Mouse (Mus musculus): Measurements from ENCODE around the gene Rnf217.

Rnf217 gene

GRCm38 (mm10) chr10:31496931-31497330 is 112.1 kb downstream of the Rnf217 start:
- DNase-seq (ENCODE audit: low read depth, low spot score): no peak

- no peak for DNase-seq (ENCODE audit: low read depth, low spot score)
Observed at GRCm38 (mm10) chr10:31495826-31496225, 113.2 kb downstream of the Rnf217 start.

DNA sequence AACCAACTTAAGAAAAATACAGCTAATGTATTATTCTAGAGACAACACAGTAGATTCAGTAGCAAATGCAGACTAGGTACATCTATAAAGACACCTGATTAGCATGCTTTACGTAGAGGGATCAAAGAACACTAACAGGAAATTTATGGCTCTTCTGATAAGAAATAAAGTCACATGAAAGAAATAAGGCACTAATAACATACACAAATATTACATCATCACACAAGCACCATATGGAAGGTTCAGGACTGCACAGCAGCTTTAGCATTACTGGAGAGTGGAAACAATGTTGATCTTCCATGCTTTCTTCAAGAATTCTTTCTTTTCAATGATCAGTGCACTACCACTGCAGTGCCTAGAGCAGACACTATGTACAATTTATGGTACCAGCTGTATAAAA is 114.7 kb downstream of the Rnf217 start:
- no peak for DNase-seq (ENCODE audit: low read depth, low spot score)

GRCm38 (mm10) chr10:31467043-31467898 is 141.7 kb downstream of the Rnf217 start:
- no peak for DNase-seq (ENCODE audit: low read depth, low spot score)

- no peak for DNase-seq (ENCODE audit: low read depth, low spot score)
Observed at GRCm38 (mm10) chr10:31465840-31466541, 143.0 kb downstream of the Rnf217 start.

DNA sequence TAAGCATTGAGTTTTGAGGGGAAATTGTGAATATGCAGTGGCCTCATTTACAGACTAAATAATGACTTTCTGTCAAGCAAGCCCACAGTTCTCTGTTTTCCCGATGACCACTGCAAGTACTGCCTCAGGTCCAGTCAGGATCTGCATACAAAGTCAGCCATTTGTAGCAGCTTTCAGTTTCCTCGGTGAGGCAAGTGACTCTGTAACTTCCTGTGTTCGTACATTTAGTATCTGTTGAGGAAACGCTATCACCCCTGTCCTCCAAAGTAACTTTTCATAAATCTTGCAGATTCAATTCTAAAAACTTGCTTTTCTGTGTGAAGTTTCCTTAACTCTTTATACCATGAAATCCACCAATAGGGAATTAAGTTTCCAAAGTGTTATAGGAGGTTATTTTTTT is 143.6 kb downstream of the Rnf217 start:
- no peak for DNase-seq (ENCODE audit: low read depth, low spot score)

DNA sequence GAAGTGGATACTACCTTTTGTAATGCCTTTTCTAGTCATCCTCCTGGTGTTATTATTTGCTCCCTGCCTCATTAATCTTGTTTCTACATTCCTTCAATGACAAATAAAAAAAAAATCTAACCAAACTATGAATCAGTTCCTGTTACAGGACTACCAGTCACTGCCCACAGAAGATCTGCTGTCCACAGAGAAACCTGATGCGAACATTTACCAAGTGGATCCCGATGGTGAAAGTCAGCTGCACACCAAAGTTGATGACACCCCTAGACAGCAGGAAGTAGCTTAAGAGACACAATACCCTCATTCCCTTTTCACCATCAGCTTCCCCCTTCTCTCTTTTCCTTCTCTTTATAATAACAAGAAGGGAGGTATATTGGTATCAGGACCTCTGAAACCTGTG is 145.9 kb downstream of the Rnf217 start:
- DNase-seq (ENCODE audit: low read depth, low spot score): no peak

GRCm38 (mm10) chr10:31456806-31457205 is 152.2 kb downstream of the Rnf217 start:
- DNase-seq (ENCODE audit: low read depth, low spot score): no peak

- no peak for DNase-seq (ENCODE audit: low read depth, low spot score)
Observed at GRCm38 (mm10) chr10:31447083-31447482, 161.9 kb downstream of the Rnf217 start.

DNA sequence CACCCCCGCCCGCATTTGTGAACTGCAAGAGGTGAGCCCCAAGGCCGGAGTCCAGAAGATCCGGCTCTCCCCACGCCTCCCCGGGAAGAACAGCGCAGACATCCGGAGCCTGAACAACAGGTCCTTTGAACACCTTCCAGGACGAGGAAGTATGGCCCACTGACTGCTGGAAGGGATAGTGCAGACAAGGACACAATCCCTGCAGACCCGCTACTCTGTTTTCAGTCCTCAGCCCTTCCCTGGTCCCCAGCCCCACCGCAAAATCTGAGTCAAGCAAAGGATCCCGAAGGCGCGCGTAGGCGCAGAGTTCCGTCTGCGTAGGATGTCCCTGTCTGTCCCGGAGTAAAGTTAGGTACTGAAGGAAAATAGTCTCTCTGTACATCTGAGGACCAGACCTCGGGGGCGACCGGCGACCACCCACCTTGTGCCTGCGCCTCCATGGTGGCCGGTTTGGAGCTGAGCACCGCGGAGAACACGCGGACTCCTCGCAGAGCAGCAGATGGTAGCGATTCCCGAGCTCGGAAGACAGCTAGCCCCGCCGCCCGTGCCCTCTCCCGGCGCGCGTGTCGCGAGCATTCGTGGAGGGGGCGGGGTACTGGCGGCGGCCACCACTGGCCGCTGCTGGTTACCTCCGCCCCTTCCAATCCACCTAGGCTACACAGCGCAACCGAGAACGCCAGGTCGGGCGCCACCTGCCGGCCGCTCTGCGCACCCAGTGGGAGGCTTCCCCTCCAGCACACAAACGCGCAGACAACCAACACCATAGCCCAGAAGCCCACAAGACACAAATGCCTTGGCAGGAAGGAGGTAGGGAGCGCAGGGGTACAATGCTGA is 163.5 kb downstream of the Rnf217 start, which contains the start of gene Tpd52l1:
TSS of gene Tpd52l1 (minus strand) at position 668 of the 834 bp plus-strand sequence.
- DNase-seq (ENCODE audit: low read depth, low spot score): peak; percentile 46

GRCm38 (mm10) chr10:31444206-31444605 is 164.8 kb downstream of the Rnf217 start:
- no peak for DNase-seq (ENCODE audit: low read depth, low spot score)

Measured in CD4-positive, CD25-positive, alpha-beta regulatory T cell, adult 2 months (primary cell).